Mouse (Mus musculus): ENCODE results near the gene Eif4a1.

GRCm38 (mm10) chr11:69620394-69621081, 51.7 kb downstream of the Eif4a1 start:
- TF ChIP-seq EP300 (IDR thresholded peaks at IDR 0.05; ENCODE audit: low read depth) (no peak), CTCF (IDR thresholded peaks at IDR 0.05; ENCODE audit: low read depth) (no peak)
